Mouse (Mus musculus) liver, embryonic 12.5 days (tissue): ENCODE results near the gene Tm6sf1. TPM values are rescaled to one million over a fixed set of nuclear protein-coding genes. Genes with fewer than 3 reads are reported as not detected.

Experiments
- ATAC-seq: fragments of 200-750 bp; cut with Nextera tagmentation; 2 replicates; pipeline ENCODE4 v1.8.0; 2017; ENCODE audit warnings: moderate number of reproducible peaks, mild to moderate bottlenecking, moderate library complexity
- H3K27ac ChIP-seq: fragments of 300-500 bp; sonication (generic); 2 replicates; pipeline ENCODE4 v1.5.1; 2016; ENCODE audit warnings: mild to moderate bottlenecking
- H3K27me3 ChIP-seq: fragments of 300-500 bp; sonication (generic); replicated peaks from 2 replicates; pipeline ENCODE4 v1.6.1; 2016; ENCODE audit warnings: mild to moderate bottlenecking, moderate library complexity
- H3K36me3 ChIP-seq: fragments of 300-500 bp; sonication (generic); 2 replicates; pipeline ENCODE4 v1.6.1; 2016; ENCODE audit warnings: mild to moderate bottlenecking, moderate library complexity
- H3K4me1 ChIP-seq: fragments of 300-500 bp; sonication (generic); 2 replicates; pipeline ENCODE4 v1.6.1; 2016
- H3K4me2 ChIP-seq: fragments of 300-500 bp; sonication (generic); 2 replicates; pipeline ENCODE4 v1.6.1; 2016; ENCODE audit warnings: mild to moderate bottlenecking, moderate library complexity
- H3K4me3 ChIP-seq: fragments of 300-500 bp; sonication (generic); 2 replicates; pipeline ENCODE4 v1.5.1; 2016; ENCODE audit warnings: mild to moderate bottlenecking, moderate library complexity
- H3K9ac ChIP-seq: fragments of 300-500 bp; sonication (generic); 2 replicates; pipeline ENCODE4 v1.6.1; 2016; ENCODE audit warnings: mild to moderate bottlenecking, moderate library complexity
- H3K9me3 ChIP-seq: fragments of 300-500 bp; sonication (generic); replicated peaks from 2 replicates; pipeline ENCODE4 v1.6.1; 2016; ENCODE audit warnings: mild to moderate bottlenecking, moderate library complexity
- WGBS: fragments of 180-500 bp; shearing (Covaris S2); methylation state at CpG from one replicate; pipeline ENCODE4 v1.1.7; 2016; ENCODE audit not compliant: insufficient replicate concordance; 5-methylcytosine and 5-hydroxymethylcytosine counted together
- polyA plus RNA-seq: library from polyadenylated mRNA; unstranded; fragments of >200 nt; fragmentation: Nextera tagmentation; extraction: Ambion mirVana; gene quantifications from 2 replicates; pipeline ENCODE4 v1.2.1, GENCODE M21; 2016

Tm6sf1 gene
- polyA plus RNA-seq, 1 experiment from 2014 or later: 8.3 TPM

GRCm38 (mm10) chr7:81841439-81841838 lies 17.4 kb upstream of the Tm6sf1 start:
- WGBS: 74% methylated on average over 6 of the region's 6 CpGs
- H3K9ac ChIP-seq: no peak overlapping the region

GRCm38 (mm10) chr7:81842141-81842540 lies 16.7 kb upstream of the Tm6sf1 start:
- 70% methylated on average over 7 of the region's 7 CpGs for WGBS
- no peak overlapping the region for H3K4me3 ChIP-seq

More at GRCm38 (mm10) chr7:81841439-81841838, 17.4 kb upstream of the Tm6sf1 start:
- no peak overlapping the region for H3K4me3 ChIP-seq
- H3K9me3 ChIP-seq: no peaks in the 10 kb centered on the region
- no peaks in the 10 kb centered on the region for H3K36me3 ChIP-seq
- ATAC-seq: no peak
- H3K27ac ChIP-seq: no peak overlapping the region
- no peaks in the 10 kb centered on the region for H3K4me1 ChIP-seq
- peaks cover 6% of the 10 kb centered on the region; the same call in 1 of the 2 replicates for H3K27me3 ChIP-seq
- no peak overlapping the region for H3K4me2 ChIP-seq

GRCm38 (mm10) chr7:81842998-81843397 lies 15.8 kb upstream of the Tm6sf1 start:
- 27% methylated on average over 1 of the region's 1 CpGs for WGBS

More at GRCm38 (mm10) chr7:81842141-81842540, 16.7 kb upstream of the Tm6sf1 start:
- H3K27me3 ChIP-seq: peaks cover 6% of the 10 kb centered on the region; the same call in 1 of the 2 replicates
- H3K9ac ChIP-seq: no peak overlapping the region
- no peaks in the 10 kb centered on the region for H3K36me3 ChIP-seq
- no peak overlapping the region for H3K4me2 ChIP-seq
- H3K4me1 ChIP-seq: no peaks in the 10 kb centered on the region
- no peak overlapping the region for H3K27ac ChIP-seq
- ATAC-seq: no peak
- no peaks in the 10 kb centered on the region for H3K9me3 ChIP-seq

GRCm38 (mm10) chr7:81843903-81844302 lies 14.9 kb upstream of the Tm6sf1 start:
- Histone ChIP-seq H3K4me3 (no peak overlapping the region), H3K27ac (no peak overlapping the region), H3K27me3 (peaks cover 8% of the 10 kb centered on the region; the same call in 1 of the 2 replicates), H3K9ac (no peak overlapping the region), H3K4me1 (no peaks in the 10 kb centered on the region), H3K36me3 (no peaks in the 10 kb centered on the region), H3K9me3 (no peaks in the 10 kb centered on the region), H3K4me2 (no peak overlapping the region)
- no peak for ATAC-seq
- WGBS: 80% methylated on average over 8 of the region's 8 CpGs

More at GRCm38 (mm10) chr7:81842998-81843397, 15.8 kb upstream of the Tm6sf1 start:
- Histone ChIP-seq H3K36me3 (no peaks in the 10 kb centered on the region), H3K4me1 (no peaks in the 10 kb centered on the region), H3K27me3 (peaks cover 6% of the 10 kb centered on the region; the same call in 1 of the 2 replicates), H3K4me3 (no peak overlapping the region), H3K4me2 (no peak overlapping the region), H3K27ac (no peak overlapping the region), H3K9ac (no peak overlapping the region), H3K9me3 (no peaks in the 10 kb centered on the region)
- ATAC-seq: no peak

- Histone ChIP-seq H3K4me3 (no peak overlapping the region), H3K4me1 (no peaks in the 10 kb centered on the region), H3K4me2 (no peak overlapping the region), H3K27ac (no peak overlapping the region), H3K9ac (no peak overlapping the region), H3K27me3 (peaks cover 8% of the 10 kb centered on the region; the same call in 1 of the 2 replicates), H3K9me3 (no peaks in the 10 kb centered on the region), H3K36me3 (no peaks in the 10 kb centered on the region)
- WGBS: 75% methylated on average over 11 of the region's 11 CpGs
- ATAC-seq: no peak
Measured at GRCm38 (mm10) chr7:81844801-81845200, 14.0 kb upstream of the Tm6sf1 start.

- Histone ChIP-seq H3K36me3 (no peaks in the 10 kb centered on the region), H3K4me3 (no peak overlapping the region), H3K4me2 (no peak overlapping the region), H3K27me3 (peaks cover 8% of the 10 kb centered on the region; the same call in 1 of the 2 replicates), H3K9ac (no peak overlapping the region), H3K27ac (no peak overlapping the region), H3K9me3 (no peaks in the 10 kb centered on the region), H3K4me1 (no peaks in the 10 kb centered on the region)
- no peak for ATAC-seq
- 65% methylated on average over 3 of the region's 3 CpGs for WGBS
Measured at GRCm38 (mm10) chr7:81845313-81845712, 13.5 kb upstream of the Tm6sf1 start.

- WGBS: 77% methylated on average over 8 of the region's 8 CpGs
- Histone ChIP-seq H3K4me2 (no peak overlapping the region), H3K4me3 (no peak overlapping the region), H3K9me3 (no peaks in the 10 kb centered on the region), H3K27ac (no peak overlapping the region), H3K36me3 (no peaks in the 10 kb centered on the region), H3K27me3 (peaks cover 3% of the 10 kb centered on the region; the same call in 1 of the 2 replicates), H3K4me1 (no peaks in the 10 kb centered on the region), H3K9ac (no peak overlapping the region)
- no peak for ATAC-seq
Measured at GRCm38 (mm10) chr7:81846008-81846407, 12.8 kb upstream of the Tm6sf1 start.

GRCm38 (mm10) chr7:81847010-81847409 lies 11.8 kb upstream of the Tm6sf1 start:
- WGBS: 43% methylated on average over 8 of the region's 8 CpGs
- H3K9me3 ChIP-seq: no peaks in the 10 kb centered on the region
- H3K27me3 ChIP-seq: peaks cover 3% of the 10 kb centered on the region; the same call in 1 of the 2 replicates
- no peak overlapping the region for H3K4me2 ChIP-seq
- no peak overlapping the region for H3K4me3 ChIP-seq
- ATAC-seq: no peak
- H3K4me1 ChIP-seq: no peaks in the 10 kb centered on the region
- no peak overlapping the region for H3K9ac ChIP-seq
- no peaks in the 10 kb centered on the region for H3K36me3 ChIP-seq
- H3K27ac ChIP-seq: no peak overlapping the region

- no peak overlapping the region for H3K27ac ChIP-seq
- WGBS: 75% methylated on average over 4 of the region's 4 CpGs
- H3K36me3 ChIP-seq: no peaks in the 10 kb centered on the region
- no peaks in the 10 kb centered on the region for H3K4me1 ChIP-seq
- ATAC-seq: no peak
- H3K4me2 ChIP-seq: no peak overlapping the region
- peaks cover 3% of the 10 kb centered on the region; the same call in 1 of the 2 replicates for H3K27me3 ChIP-seq
- H3K9ac ChIP-seq: no peak overlapping the region
- H3K4me3 ChIP-seq: no peak overlapping the region
- H3K9me3 ChIP-seq: no peaks in the 10 kb centered on the region
Measured at GRCm38 (mm10) chr7:81847777-81848176, 11.0 kb upstream of the Tm6sf1 start.

GRCm38 (mm10) chr7:81849214-81849613 lies 9.6 kb upstream of the Tm6sf1 start:
- ATAC-seq: no peak
- Histone ChIP-seq H3K27ac (no peak overlapping the region), H3K36me3 (no peaks in the 10 kb centered on the region), H3K4me1 (peaks cover 6% of the 10 kb centered on the region), H3K4me2 (no peak overlapping the region), H3K27me3 (peaks cover 3% of the 10 kb centered on the region; the same call in 1 of the 2 replicates), H3K9ac (no peak overlapping the region), H3K4me3 (no peak overlapping the region), H3K9me3 (no peaks in the 10 kb centered on the region)
- WGBS: 45% methylated on average over 5 of the region's 5 CpGs

GRCm38 (mm10) chr7:81849633-81850032 lies 9.2 kb upstream of the Tm6sf1 start:
- H3K36me3 ChIP-seq: no peaks in the 10 kb centered on the region
- no peak overlapping the region for H3K9ac ChIP-seq
- H3K4me1 ChIP-seq: peaks cover 10% of the 10 kb centered on the region
- H3K27ac ChIP-seq: no peak overlapping the region
- H3K27me3 ChIP-seq: peaks cover 3% of the 10 kb centered on the region; the same call in 1 of the 2 replicates
- no peak for ATAC-seq
- WGBS: 47% methylated on average over 7 of the region's 7 CpGs
- H3K4me2 ChIP-seq: no peak overlapping the region
- no peaks in the 10 kb centered on the region for H3K9me3 ChIP-seq
- no peak overlapping the region for H3K4me3 ChIP-seq

- no peak overlapping the region for H3K27ac ChIP-seq
- H3K9me3 ChIP-seq: no peaks in the 10 kb centered on the region
- H3K4me1 ChIP-seq: peaks cover 14% of the 10 kb centered on the region
- ATAC-seq: no peak
- H3K4me3 ChIP-seq: no peak overlapping the region
- 70% methylated on average over 6 of the region's 6 CpGs for WGBS
- peaks cover 5% of the 10 kb centered on the region; the same call in 1 of the 2 replicates for H3K27me3 ChIP-seq
- no peaks in the 10 kb centered on the region for H3K36me3 ChIP-seq
- H3K4me2 ChIP-seq: no peak overlapping the region
- H3K9ac ChIP-seq: no peak overlapping the region
Measured at GRCm38 (mm10) chr7:81850171-81850570, 8.6 kb upstream of the Tm6sf1 start.

GRCm38 (mm10) chr7:81851706-81852105 lies 7.1 kb upstream of the Tm6sf1 start:
- H3K27ac ChIP-seq: no peak overlapping the region
- H3K36me3 ChIP-seq: no peaks in the 10 kb centered on the region
- 47% methylated on average over 3 of the region's 3 CpGs for WGBS
- H3K4me2 ChIP-seq: no peak overlapping the region
- H3K9me3 ChIP-seq: no peaks in the 10 kb centered on the region
- no peak overlapping the region for H3K4me3 ChIP-seq
- peaks cover 14% of the 10 kb centered on the region for H3K4me1 ChIP-seq
- no peak for ATAC-seq
- peaks cover 12% of the 10 kb centered on the region for H3K27me3 ChIP-seq
- no peak overlapping the region for H3K9ac ChIP-seq
